Mouse (Mus musculus) right cerebral cortex, adult 18-20 months (tissue): Measurements from ENCODE around the gene Gm20812.
"Not testable (repeated sequence)": the region's sequence is repeated elsewhere in the genome, so short reads cannot be mapped to it uniquely, and the experiment has no call there.

Source experiments
- DNase-seq: peaks from one replicate; pipeline ENCODE4 v3.0.0; 2022; ENCODE audit warnings: mixed read lengths

Gene Gm20812

DNA sequence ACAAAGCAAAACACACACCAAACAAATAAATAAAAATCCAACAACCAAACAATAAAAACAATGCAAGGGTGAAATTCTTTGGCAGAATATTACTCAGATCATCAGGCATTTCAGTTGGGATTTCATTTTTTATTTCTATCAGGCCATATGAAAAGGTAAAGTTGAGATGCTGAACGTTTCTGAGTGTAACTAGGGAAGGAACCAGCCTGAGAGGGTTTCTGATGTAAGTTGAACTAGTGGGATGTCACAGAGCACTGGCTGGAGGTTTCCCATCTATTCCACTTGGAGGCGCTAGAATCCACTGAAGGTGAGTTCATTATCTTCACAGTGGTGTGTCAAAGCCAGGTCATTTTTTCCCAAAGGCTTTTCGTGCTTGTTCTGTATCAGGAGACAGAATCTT, at the start of gene Gm20812:
TSS of gene Gm20812 (plus strand) at position 301 of the 400 bp plus-strand sequence.
- DNase-seq, result not testable (repeated sequence)
